Mouse (Mus musculus) gastrocnemius, adult 2 months (tissue): ENCODE data around the gene Apbb1. TPM values are rescaled to one million over a fixed set of nuclear protein-coding genes. Genes with fewer than 3 reads are reported as not detected.

Experiments used
- DNase-seq: peaks from one replicate; pipeline ENCODE4 v3.0.0; 2022
- H3K27ac ChIP-seq: fragments of 200-600 bp; 2 replicates; pipeline ENCODE4 v1.8.1; 2022; ENCODE audit warnings: mild to moderate bottlenecking
- H3K4me3 ChIP-seq: fragments of 200-600 bp; 2 replicates; pipeline ENCODE4 v1.8.1; 2022; ENCODE audit warnings: mild to moderate bottlenecking, moderate library complexity
- CTCF ChIP-seq: fragments of 200-600 bp; IDR thresholded peaks from 2 replicates; pipeline ENCODE4 v1.8.1; 2022; ENCODE audit warnings: antibody characterized with exemption, mild to moderate bottlenecking, moderate library complexity
- intact Hi-C: fragments of 180-260 bp; cut with DNase I; formaldehyde crosslinking; loops from one replicate; pipeline ENCODE4 v1.15.1; 2025
- long read RNA-seq, 2 experiments: library from polyadenylated mRNA; stranded (forward); transcript quantifications; one replicate each; pipeline ENCODE4 v2.0.0; 2021
- total RNA-seq, 2 experiments: library from RNA; stranded (reverse); gene quantifications; 2 replicates each; pipeline ENCODE4 v1.2.3; 2021

The Apbb1 gene
- total RNA-seq: 1 to 10 TPM; 7.1 to 7.2 TPM
- long read RNA-seq, experiment 1, transcript Apbb1-214 (14 exons, 2,878 nt): major isoform, 9 of 18 reads
- long read RNA-seq, experiment 1, transcript Apbb1-217 (14 exons, 2,712 nt): minor isoform, 8 of 18 reads
- long read RNA-seq, experiment 1, partial matches to known transcripts: 1 of 18 reads
- long read RNA-seq, experiment 1, other reads (novel, unspliced or antisense): 0 of 18 reads
- long read RNA-seq, experiment 2, transcript Apbb1-214 (14 exons, 2,878 nt): major isoform, 8 of 18 reads
- long read RNA-seq, experiment 2, transcript Apbb1-217 (14 exons, 2,712 nt): minor isoform, 6 of 18 reads
- long read RNA-seq, experiment 2, partial matches to known transcripts: 0 of 18 reads
- long read RNA-seq, experiment 2, other reads (novel, unspliced or antisense): 4 of 18 reads

GRCm38 (mm10) chr7:105581094-105581703, at the start of gene Apbb1:
TSS of gene Apbb1 (minus strand) at chr7:105581653.
- peak; percentile 85 for DNase-seq
- intact Hi-C loops: loop anchor here (2.0 to 5.0 kb wide), 2 partner anchors 26 to 56 kb away; partner anchors contain the start of gene Smpd1
- peak; percentile 4; the same call in 1 of the 2 replicates for TF ChIP-seq CTCF
- peak within 1 kb of the TSS; percentile 96 for H3K4me3 ChIP-seq
- H3K27ac ChIP-seq: peak within 1 kb of the TSS; percentile 92

DNA sequence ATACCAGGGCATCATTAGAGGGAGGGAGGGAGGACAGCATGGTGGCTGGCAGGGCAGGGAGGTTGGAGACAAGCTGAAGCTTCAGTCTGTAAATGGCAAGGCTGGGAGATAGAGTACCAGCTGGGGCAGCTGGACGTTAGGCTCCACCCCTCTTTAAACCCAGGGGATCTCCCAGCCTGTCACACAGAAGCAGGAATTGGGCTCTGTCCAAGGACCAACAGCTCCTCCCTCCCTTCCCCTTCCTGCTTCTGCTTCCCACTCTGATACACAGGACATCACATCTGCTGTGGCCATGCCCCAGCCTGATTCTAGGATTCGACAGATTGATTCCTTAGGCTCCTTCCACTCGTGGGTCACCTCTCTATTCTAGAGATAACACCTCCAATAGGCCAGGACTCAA, 47.2 kb upstream of the Apbb1 start:
- Histone ChIP-seq H3K27ac (peak overlapping the region; percentile 76), H3K4me3 (peak overlapping the region; percentile 22; the same call in 1 of the 2 replicates)
- peak; percentile 72 for DNase-seq
- intact Hi-C loops: no loop called here
- TF ChIP-seq CTCF: no peak

DNA sequence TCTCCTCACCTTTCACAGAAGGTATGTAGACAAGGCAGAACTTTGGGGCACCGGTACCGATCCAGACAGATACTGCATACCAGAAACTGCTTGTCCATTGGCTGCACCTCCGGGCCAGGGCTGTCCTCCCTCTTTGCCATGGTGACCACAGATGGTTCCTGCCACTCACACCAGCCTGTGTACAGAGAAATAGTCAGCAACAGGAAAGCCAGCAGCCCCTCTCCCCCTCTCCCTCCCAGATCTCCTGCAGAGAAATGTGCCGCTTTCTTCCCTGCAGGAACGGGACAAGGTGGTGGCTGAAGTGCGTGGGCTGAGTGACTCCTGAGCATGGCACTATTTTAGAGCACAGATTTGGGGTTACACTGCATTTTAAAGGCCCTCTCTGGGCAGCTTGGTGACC, 43.9 kb upstream of the Apbb1 start:
- H3K4me3 ChIP-seq: no peak overlapping the region
- DNase-seq: no peak
- intact Hi-C loops: no loop called here

DNA sequence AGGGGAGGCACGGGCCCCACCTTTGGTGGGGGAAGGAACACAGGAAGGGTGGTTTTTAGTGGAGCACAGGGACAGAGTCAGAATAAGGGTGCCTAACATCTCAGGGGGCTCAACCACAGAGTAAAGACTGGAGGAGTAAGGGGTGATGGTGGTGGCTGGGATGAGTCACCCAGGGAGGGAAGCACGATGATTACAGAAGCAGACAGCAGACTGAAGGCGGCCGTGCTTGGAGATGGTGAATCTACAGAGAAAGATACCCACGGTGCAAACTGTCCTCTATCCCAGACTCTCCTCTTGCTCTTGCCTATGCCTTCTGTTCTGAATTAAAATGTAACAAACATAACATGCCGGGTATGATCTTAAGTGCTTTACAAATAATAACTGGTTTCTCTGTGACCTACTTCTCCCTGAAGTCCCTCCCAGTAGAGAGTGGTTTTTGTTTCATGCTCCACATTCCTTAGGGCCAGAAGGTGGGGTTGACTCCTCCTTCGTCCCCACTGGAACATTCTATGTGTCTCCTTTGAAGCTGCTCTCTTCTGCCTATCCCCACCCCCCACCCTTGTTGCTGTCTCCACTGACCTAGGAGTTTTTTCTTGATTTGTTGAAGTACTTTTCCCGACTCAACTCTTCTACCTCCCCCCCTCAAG, 40.3 kb upstream of the Apbb1 start:
- no peak for TF ChIP-seq CTCF
- H3K4me3 ChIP-seq: no peak overlapping the region

More for the DNA sequence above, 43.9 kb upstream of the Apbb1 start:
- TF ChIP-seq CTCF: no peak
- no peak overlapping the region for H3K27ac ChIP-seq

DNA sequence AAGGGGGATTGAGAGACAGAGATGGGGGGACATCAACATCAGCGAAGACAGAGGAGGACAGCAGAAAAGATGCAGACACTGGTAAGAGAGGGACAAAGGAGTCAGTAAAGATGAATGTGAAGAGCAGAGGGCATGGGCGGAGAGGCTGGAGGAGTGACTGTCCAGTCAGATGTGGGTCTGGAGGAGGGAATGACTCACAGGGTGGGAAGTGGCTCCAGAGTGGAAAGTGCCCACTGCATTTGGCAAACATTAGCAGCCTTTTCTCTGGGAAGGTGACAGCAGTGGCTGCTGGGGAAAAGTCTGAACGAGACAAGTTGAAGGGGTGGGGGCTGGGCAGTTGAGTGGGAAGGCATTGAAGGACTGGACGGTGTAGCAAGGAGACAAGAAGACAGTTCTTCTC, 39.6 kb upstream of the Apbb1 start:
- Histone ChIP-seq H3K27ac (peak overlapping the region; percentile 70), H3K4me3 (no peak overlapping the region)
- TF ChIP-seq CTCF: no peak
- intact Hi-C loops: no loop called here
- DNase-seq: no peak

More for the DNA sequence above, 40.3 kb upstream of the Apbb1 start:
- DNase-seq: no peak
- peak overlapping the region; percentile 70 for H3K27ac ChIP-seq
- intact Hi-C loops: no loop called here

DNA sequence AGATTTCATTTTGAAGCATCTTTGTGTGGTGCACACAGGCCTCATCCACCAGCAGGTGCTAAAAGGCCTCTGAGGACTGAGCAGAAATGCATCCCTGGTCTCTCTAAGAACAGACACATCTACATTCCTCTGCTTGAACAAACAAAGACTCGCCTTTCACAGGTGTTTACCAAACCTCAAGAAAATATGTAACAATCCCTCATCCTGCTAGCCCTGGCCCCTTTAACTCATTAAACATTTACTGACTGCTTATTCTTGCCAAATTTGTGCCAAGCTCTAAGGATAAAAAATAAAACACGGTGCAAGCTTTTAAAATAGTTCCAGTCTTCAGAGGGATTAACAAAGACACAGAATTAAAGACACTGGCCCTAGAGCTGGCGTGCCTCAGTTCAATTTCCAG, 38.2 kb upstream of the Apbb1 start:
- H3K27ac ChIP-seq: no peak overlapping the region
- DNase-seq: no peak
- H3K4me3 ChIP-seq: no peak overlapping the region
- intact Hi-C loops: no loop called here
- TF ChIP-seq CTCF: no peak

DNA sequence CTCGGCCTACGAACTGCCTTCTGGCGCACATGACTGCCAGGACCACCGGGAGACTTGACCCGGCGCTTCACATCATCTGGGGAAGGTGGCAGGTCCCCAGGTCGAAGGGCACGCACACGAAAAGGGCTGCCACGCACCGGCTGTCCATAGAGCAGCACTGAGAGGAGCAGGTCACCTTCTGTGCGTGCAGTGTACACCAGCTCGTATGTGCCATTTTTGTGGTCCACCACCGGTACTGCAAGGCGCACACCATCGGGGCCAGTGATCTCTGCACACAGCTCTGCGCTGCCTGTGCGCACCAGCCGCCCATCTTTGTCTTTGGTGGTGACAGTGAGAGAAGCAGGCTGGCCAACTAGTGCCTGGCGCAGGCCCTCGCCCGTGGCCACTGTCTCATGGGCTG, 36.4 kb upstream of the Apbb1 start:
- TF ChIP-seq CTCF: no peak
- intact Hi-C loops: no loop called here
- Histone ChIP-seq H3K4me3 (no peak overlapping the region), H3K27ac (no peak overlapping the region)
- no peak for DNase-seq

DNA sequence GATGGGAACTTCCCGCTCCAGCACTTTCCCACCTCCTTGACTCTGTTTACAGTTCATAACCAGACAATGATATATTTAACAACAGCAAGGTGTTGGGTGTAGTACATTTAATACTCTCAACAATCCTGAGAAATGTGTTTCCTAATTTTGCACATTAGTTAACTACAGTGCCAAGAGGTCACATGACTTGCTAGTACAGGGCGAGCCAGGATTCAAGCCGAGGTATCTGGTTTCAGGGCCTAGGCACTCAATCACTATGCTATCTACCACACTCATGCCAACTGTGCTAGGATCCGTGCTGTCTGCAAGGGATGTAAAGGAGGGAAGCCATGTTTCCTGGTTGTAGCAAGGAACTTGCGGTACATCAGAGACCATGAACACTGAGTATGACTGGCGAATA, 35.1 kb upstream of the Apbb1 start:
- H3K27ac ChIP-seq: no peak overlapping the region
- no peak for TF ChIP-seq CTCF
- no peak for DNase-seq
- intact Hi-C loops: no loop called here
- H3K4me3 ChIP-seq: no peak overlapping the region

- TF ChIP-seq CTCF: no peak
- intact Hi-C loops: no loop called here
- H3K4me3 ChIP-seq: no peak overlapping the region
- no peak for DNase-seq
- H3K27ac ChIP-seq: no peak overlapping the region
These were observed 34.3 kb upstream of the Apbb1 start for GRCm38 (mm10) chr7:105615720-105616119.

- intact Hi-C loops: no loop called here
- no peak for TF ChIP-seq CTCF
- Histone ChIP-seq H3K27ac (no peak overlapping the region), H3K4me3 (no peak overlapping the region)
- no peak for DNase-seq
These were observed 32.9 kb upstream of the Apbb1 start for GRCm38 (mm10) chr7:105614400-105614799.

DNA sequence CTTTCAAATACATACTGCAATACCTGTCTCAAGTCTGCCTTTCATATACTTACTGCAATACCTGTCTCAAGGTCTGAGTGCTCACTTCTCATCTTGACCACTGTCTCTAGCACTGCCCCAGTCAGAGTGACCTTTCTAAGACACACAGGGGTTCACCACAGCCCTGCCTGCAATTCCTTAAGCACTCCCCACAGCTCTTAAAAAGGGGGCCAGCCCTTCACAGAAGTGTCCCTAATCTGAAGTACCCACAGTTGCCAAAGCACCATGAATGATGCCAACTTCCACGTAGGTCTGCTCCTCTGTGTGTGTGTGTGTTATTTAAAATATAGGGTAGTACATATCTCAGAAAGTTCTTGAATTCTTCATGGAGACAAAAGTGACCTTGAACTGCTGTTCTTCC, 30.3 kb upstream of the Apbb1 start:
- no peak overlapping the region for H3K27ac ChIP-seq
- TF ChIP-seq CTCF: no peak
- no peak overlapping the region for H3K4me3 ChIP-seq
- no peak for DNase-seq
- intact Hi-C loops: no loop called here

DNA sequence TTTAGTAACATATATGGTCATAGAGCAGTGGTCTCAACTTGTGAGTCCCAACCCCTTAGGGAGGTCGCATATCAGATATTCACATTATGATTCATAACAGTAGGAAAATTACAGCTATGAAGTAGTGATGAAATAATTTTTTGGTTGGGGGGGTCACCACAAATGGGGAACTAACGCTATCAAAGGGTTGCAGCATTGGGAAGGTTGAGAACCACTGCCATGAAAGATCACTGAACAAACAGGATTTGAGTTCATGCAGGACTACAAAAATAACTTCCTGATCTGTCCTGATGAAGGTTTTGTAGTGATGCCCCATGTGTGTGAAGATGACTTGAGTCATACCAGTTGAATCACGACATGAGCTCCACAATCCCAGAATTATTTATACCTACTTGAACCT, 27.0 kb upstream of the Apbb1 start:
- Histone ChIP-seq H3K27ac (no peak overlapping the region), H3K4me3 (no peak overlapping the region)
- DNase-seq: no peak
- intact Hi-C loops: no loop called here
- TF ChIP-seq CTCF: no peak
